Mouse (Mus musculus) Patski (cell line): Measurements from ENCODE around the gene Pwwp2a. TPM values are rescaled to one million over a fixed set of nuclear protein-coding genes. Genes with fewer than 3 reads are reported as not detected.

Experiments used
- ATAC-seq: fragments of 100-300 bp; one replicate; pipeline ENCODE4 v1.8.0; 2021
- CTCF ChIA-PET: fragments of 350-600 bp; sonication (Branson Sonifier 250); formaldehyde crosslinking; loops from one replicate; lab custom pipeline; 2022; ENCODE audit warnings: inconsistent platforms; lab: Charles Lee
- POLR2A ChIA-PET: fragments of 350-600 bp; sonication (Branson Sonifier 250); formaldehyde crosslinking; loops from one replicate; lab custom pipeline; 2022; ENCODE audit warnings: antibody characterized with exemption, inconsistent platforms; lab: Charles Lee
- DNase-seq: peaks from one replicate; pipeline ENCODE4 v3.0.0-alpha.2; 2011; ENCODE audit warnings: low read depth, low spot score
- H3K27me3 ChIP-seq: fragments of 371-371 bp; one replicate; pipeline ENCODE4 v1.5.1; 2021
- CTCF ChIP-seq: fragments of 100-300 bp; IDR thresholded peaks from one replicate; pipeline ENCODE4 v1.5.1; 2021
- in situ Hi-C: fragments of 300-500 bp; cut with MboI; formaldehyde crosslinking; loops from 3 replicates; pipeline ENCODE4 v1.11.1; 2018; ENCODE audit warnings: low pct_unique_long_range_greater_than_20kb, mixed read lengths
- polyA plus RNA-seq: library from polyadenylated mRNA; unstranded; gene quantifications from one replicate; pipeline ENCODE4 v1.2.3, GENCODE M21; 2021

Gene Pwwp2a
- polyA plus RNA-seq, 1 experiment from 2014 or later: 28.9 TPM

DNA sequence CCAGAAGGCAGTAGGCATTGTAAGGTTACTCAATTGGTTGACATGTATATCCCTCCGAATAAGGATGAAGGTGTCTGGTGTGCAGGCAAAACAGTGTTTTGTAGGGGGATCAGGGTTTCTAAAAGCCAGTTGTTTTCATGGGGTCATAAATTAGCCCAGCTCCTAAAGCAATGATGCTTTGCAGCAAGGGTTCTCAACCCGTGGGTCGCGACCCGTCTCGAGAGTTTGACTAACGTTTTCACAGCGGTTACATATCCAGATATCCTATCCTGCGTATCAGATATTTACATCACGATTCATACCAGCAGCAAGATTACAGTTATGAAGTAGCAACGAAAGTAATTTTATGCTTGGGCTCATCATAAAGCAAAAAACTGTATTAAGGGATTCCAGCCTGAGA is 86.0 kb downstream of the Pwwp2a start:
- no peak for TF ChIP-seq CTCF
- ATAC-seq (no peak), DNase-seq (no peak)
- CTCF ChIA-PET: interaction anchor here (1.1 to 3.5 kb wide), 5 partner anchors 13 to 686 kb away, joined by 4 to 27 read pairs (median 7); no protein-coding TSS in a partner anchor
- in situ Hi-C loops: no loop called here
- POLR2A ChIA-PET: interaction anchor here (0.7 kb wide), 1 partner anchor 77 kb away, joined by 7 read pairs; no protein-coding TSS in a partner anchor
- H3K27me3 ChIP-seq: no peaks in the 10 kb centered on the region

DNA sequence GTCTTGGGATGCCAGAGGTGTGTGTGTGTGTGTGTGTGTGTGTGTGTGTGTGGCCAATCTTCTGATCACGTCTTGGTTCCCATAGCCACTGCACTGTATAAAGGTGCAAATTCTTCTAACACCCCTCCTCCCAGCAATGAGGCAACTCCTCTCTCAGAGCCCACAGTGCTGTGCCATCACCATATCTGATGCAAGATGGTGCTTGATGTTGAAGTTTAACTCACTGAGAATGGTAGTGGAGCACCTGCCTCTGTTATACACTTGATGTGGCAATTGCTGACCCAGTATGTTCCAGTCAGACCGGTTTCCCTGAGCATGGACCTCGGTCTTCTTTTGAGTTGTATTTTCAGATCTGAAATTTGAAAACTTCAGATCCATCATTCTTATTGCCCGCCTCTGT is 88.3 kb downstream of the Pwwp2a start:
- in situ Hi-C loops: no loop called here
- ChIA-PET CTCF (no interaction called here), POLR2A (interaction anchor here (0.5 kb wide), 1 partner anchor 386 kb away, joined by 3 read pairs; no protein-coding TSS in a partner anchor)
- TF ChIP-seq CTCF: no peak
- DNase-seq (no peak), ATAC-seq (no peak)
- H3K27me3 ChIP-seq: no peaks in the 10 kb centered on the region

Other genes with a start within 250 kb of the Pwwp2a start
- gene Slu7, start 248.3 kb upstream of the Pwwp2a start, polyA plus RNA-seq: 55.8 TPM
- gene C1qtnf2, start 207.7 kb upstream of the Pwwp2a start, polyA plus RNA-seq: not detected
- 17.8 TPM for gene Ccnjl, start 153.2 kb upstream of the Pwwp2a start, polyA plus RNA-seq
- gene 4933415A04Rik, start 95.0 kb upstream of the Pwwp2a start, polyA plus RNA-seq: 1.8 TPM
- 0.27 TPM for gene Fabp6, start 80.5 kb upstream of the Pwwp2a start, polyA plus RNA-seq
- 65.3 TPM for gene Ttc1, start 66.0 kb downstream of the Pwwp2a start, polyA plus RNA-seq
- gene Adra1b, start 219.2 kb downstream of the Pwwp2a start, polyA plus RNA-seq: 3.7 TPM